Mouse (Mus musculus) thymus, adult 2 months (tissue): ENCODE results near the gene Chst11. TPM values are rescaled to one million over a fixed set of nuclear protein-coding genes. Genes with fewer than 3 reads are reported as not detected.

ENCODE experiments used
- DNase-seq: peaks from one replicate; pipeline ENCODE4 v3.0.0; 2021
- H3K27ac ChIP-seq: fragments of 200-500 bp; 2 replicates; pipeline ENCODE4 v1.5.1; 2012; ENCODE audit warnings: low read length, control low read depth; ENCODE audit not compliant: control insufficient read depth, insufficient read depth
- H3K27me3 ChIP-seq: fragments of 200-500 bp; 2 replicates; pipeline ENCODE4 v1.6.1; 2012; ENCODE audit warnings: mild to moderate bottlenecking, low read length, moderate library complexity, mixed read lengths; ENCODE audit not compliant: control insufficient read depth, insufficient read depth
- H3K36me3 ChIP-seq: fragments of 200-500 bp; 2 replicates; pipeline ENCODE4 v1.6.1; 2012; ENCODE audit warnings: mild to moderate bottlenecking, low read length, moderate library complexity; ENCODE audit not compliant: control insufficient read depth, insufficient read depth
- H3K4me1 ChIP-seq: fragments of 200-500 bp; replicated peaks from 2 replicates; pipeline ENCODE4 v1.6.1; 2012; ENCODE audit warnings: low read length; ENCODE audit not compliant: control insufficient read depth, insufficient read depth
- H3K4me3 ChIP-seq: fragments of 200-500 bp; 2 replicates; pipeline ENCODE4 v1.5.1; 2012; ENCODE audit warnings: mild to moderate bottlenecking, low read length, control low read depth, moderate library complexity; ENCODE audit not compliant: control insufficient read depth, insufficient read depth
- CTCF ChIP-seq: fragments of 200-500 bp; IDR thresholded peaks from 2 replicates; pipeline ENCODE4 v1.5.1; 2012; ENCODE audit warnings: mild to moderate bottlenecking, control low read depth, low read length, moderate library complexity, borderline replicate concordance; ENCODE audit not compliant: control insufficient read depth, poor library complexity, insufficient read depth; ENCODE audit errors: extremely low read depth
- POLR2A ChIP-seq: fragments of 200-500 bp; IDR thresholded peaks from 2 replicates; pipeline ENCODE4 v1.6.1; 2012; ENCODE audit warnings: mild to moderate bottlenecking, low read length, control low read depth, moderate library complexity; ENCODE audit not compliant: control insufficient read depth, poor library complexity, insufficient read depth; ENCODE audit errors: extremely low read depth
- WGBS: fragments of 180-500 bp; shearing (Covaris S2); methylation state at CpG from one replicate; pipeline ENCODE4 v1.1.7; 2018; 5-methylcytosine and 5-hydroxymethylcytosine counted together
- polyA plus RNA-seq: library from polyadenylated mRNA; depleted of rRNA; stranded (reverse); fragments of >200 nt; gene quantifications from 2 replicates; pipeline ENCODE4 v1.2.3, GENCODE M21; 2012

Gene Chst11
- polyA plus RNA-seq, 1 experiment, result 19.4 TPM

GRCm38 (mm10) chr10:83149342-83150178, 164.3 kb downstream of the Chst11 start:
- no peak overlapping the region for H3K27ac ChIP-seq
- TF ChIP-seq CTCF, result no peak
- TF ChIP-seq POLR2A, result no peak
- H3K27me3 ChIP-seq, result no peaks in the 10 kb centered on the region
- H3K4me3 ChIP-seq, result no peak overlapping the region
- H3K36me3 ChIP-seq, result no peaks in the 10 kb centered on the region
- peaks cover 11% of the 10 kb centered on the region for H3K4me1 ChIP-seq
- WGBS, result 47% methylated on average over 12 of the region's 12 CpGs
- no peak for DNase-seq

- H3K27ac ChIP-seq, result no peak overlapping the region
- 97% methylated on average over 7 of the region's 7 CpGs for WGBS
Observed at GRCm38 (mm10) chr10:83150587-83150986, 165.3 kb downstream of the Chst11 start.

GRCm38 (mm10) chr10:83151362-83151761, 166.1 kb downstream of the Chst11 start:
- no peak for DNase-seq
- Histone ChIP-seq H3K27ac (no peak overlapping the region), H3K36me3 (no peaks in the 10 kb centered on the region), H3K27me3 (no peaks in the 10 kb centered on the region), H3K4me3 (no peak overlapping the region), H3K4me1 (peaks cover 11% of the 10 kb centered on the region)
- 94% methylated on average over 6 of the region's 6 CpGs for WGBS
- TF ChIP-seq POLR2A, result no peak
- TF ChIP-seq CTCF, result no peak

More at GRCm38 (mm10) chr10:83150587-83150986, 165.3 kb downstream of the Chst11 start:
- peaks cover 11% of the 10 kb centered on the region for H3K4me1 ChIP-seq
- no peaks in the 10 kb centered on the region for H3K27me3 ChIP-seq
- no peak overlapping the region for H3K4me3 ChIP-seq
- no peak for DNase-seq
- TF ChIP-seq POLR2A, result no peak
- no peak for TF ChIP-seq CTCF
- H3K36me3 ChIP-seq, result no peaks in the 10 kb centered on the region

- Histone ChIP-seq H3K36me3 (no peaks in the 10 kb centered on the region), H3K27ac (peak overlapping the region; percentile 15; the same call in 1 of the 2 replicates), H3K27me3 (no peaks in the 10 kb centered on the region), H3K4me1 (peaks cover 11% of the 10 kb centered on the region), H3K4me3 (no peak overlapping the region)
- no peak for DNase-seq
- TF ChIP-seq CTCF, result no peak
- TF ChIP-seq POLR2A, result no peak
- 86% methylated on average over 16 of the region's 16 CpGs for WGBS
Observed at GRCm38 (mm10) chr10:83151896-83152685, 166.8 kb downstream of the Chst11 start.

- Histone ChIP-seq H3K4me3 (no peak overlapping the region), H3K27me3 (no peaks in the 10 kb centered on the region), H3K36me3 (no peaks in the 10 kb centered on the region), H3K27ac (no peak overlapping the region), H3K4me1 (peaks cover 11% of the 10 kb centered on the region)
- no peak for DNase-seq
- WGBS, result 92% methylated on average over 1 of the region's 1 CpGs
- TF ChIP-seq CTCF (no peak), POLR2A (no peak)
Observed at GRCm38 (mm10) chr10:83152723-83153122, 167.4 kb downstream of the Chst11 start.

- Histone ChIP-seq H3K4me3 (no peak overlapping the region), H3K36me3 (no peaks in the 10 kb centered on the region), H3K4me1 (peaks cover 11% of the 10 kb centered on the region), H3K27me3 (no peaks in the 10 kb centered on the region), H3K27ac (no peak overlapping the region)
- TF ChIP-seq POLR2A (no peak), CTCF (no peak)
- DNase-seq, result no peak
- 90% methylated on average over 5 of the region's 5 CpGs for WGBS
Observed at GRCm38 (mm10) chr10:83153374-83153773, 168.1 kb downstream of the Chst11 start.
